Mouse (Mus musculus) gastrocnemius, adult 8-10 months (tissue): ENCODE data around the gene Rab33a. TPM values are rescaled to one million over a fixed set of nuclear protein-coding genes. Genes with fewer than 3 reads are reported as not detected.

Experiments
- DNase-seq, 2 experiments: peaks; one replicate each; pipeline ENCODE4 v3.0.0; 2022; ENCODE audit warnings: low spot score in 2 of 2
- total RNA-seq, 4 experiments: library from RNA; stranded (reverse); gene quantifications; 2 replicates each; pipeline ENCODE4 v1.2.4; 2022

Rab33a gene
- not detected for total RNA-seq

DNA sequence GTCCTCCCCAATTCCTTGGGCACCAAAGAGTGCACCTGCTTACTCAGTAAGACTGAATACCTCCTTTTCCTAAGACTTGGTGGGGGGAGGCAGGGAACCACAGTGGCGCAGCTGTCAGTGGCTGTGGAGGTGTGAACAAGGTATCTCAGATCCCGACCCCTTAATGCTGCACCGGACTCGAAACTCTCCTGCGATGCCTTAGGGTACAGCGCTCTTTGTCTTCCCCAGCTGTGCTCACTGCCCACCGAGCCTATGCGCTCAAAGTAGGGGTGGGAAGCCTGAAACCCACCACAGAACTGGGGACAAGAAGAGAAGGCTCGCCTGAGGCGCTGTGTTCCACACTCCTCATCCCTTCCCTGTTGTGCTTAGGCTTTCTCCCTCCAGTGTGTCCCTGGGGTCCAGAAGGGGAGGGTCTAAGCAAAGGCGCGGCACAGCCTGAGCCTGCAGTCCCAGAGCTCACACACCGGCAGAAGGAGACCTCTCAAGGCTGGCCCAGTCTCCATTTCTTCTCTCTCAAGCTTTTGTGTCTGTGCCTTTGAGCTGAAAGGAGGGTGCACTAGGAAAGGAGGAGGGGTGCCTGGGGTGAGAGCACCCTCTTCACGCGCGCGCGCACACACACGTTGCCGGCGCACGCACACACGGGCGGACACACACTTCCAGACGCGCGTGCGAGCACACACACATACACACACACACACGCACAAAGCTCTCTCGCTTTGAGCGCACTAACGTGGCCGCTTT is at the start of gene Rab33a:
Rab33a (plus strand) TSS at position 478 of the 741 bp plus-strand sequence.
- DNase-seq = no peak

DNA sequence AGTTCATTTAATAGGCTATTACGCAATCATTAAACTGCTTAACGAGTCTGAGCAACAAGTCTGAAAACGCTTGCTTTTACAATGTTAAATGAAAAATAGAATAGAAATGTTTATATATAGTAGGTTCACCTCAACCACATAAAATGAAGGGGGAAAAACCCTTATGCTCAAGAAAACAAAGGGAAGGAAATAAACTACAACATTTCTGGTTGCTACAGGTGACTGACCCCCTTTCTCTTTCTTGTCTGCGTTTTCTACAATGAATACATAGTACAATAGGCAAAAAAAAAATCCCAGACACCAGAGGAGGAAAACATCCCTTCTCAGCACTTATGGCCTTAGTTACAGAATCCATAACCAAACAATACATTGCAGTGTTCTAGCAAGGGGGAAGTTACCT is 38.0 kb upstream of the Rab33a start:
- DNase-seq = no peak

- no peak for DNase-seq
These were observed 37.4 kb upstream of the Rab33a start for GRCm38 (mm10) chrX:48481687-48482086.

- no peak for DNase-seq
These were observed 25.3 kb upstream of the Rab33a start for GRCm38 (mm10) chrX:48493763-48494162.

DNA sequence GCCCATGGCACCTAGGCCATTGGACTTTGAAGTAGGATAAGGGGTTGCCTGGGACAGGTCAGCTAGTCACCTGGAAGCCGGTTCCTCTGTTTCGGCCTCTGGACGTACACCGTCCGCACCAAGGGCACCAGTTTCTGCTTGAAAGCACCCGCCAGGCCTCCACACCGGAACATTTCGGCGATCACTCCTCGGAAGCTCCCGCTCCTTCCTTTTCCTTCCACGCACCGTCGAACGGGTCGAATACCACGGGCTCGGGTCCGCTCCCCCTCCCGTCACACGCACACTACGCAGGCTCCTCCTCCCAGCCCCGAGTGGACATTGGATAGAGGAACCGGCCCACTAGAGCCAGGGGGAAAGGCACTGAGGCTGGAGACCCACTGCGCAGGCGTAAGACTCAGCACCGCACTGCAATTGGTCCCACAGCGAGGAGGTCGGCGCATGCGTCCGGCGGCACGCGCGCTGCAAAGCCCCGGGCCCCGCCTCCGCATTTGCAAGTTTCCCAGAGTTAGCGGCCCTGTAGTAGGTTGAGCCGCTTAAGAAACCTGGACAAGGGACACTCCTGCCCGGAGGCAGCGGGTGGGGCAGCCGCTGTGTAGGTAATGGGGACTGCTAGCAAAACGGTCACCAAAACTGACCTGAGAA is 5.8 kb upstream of the Rab33a start, which contains the start of gene Aifm1:
Aifm1 (minus strand) TSS at position 398 of the 642 bp plus-strand sequence.
- peak; percentile 84 to 89 for DNase-seq

DNA sequence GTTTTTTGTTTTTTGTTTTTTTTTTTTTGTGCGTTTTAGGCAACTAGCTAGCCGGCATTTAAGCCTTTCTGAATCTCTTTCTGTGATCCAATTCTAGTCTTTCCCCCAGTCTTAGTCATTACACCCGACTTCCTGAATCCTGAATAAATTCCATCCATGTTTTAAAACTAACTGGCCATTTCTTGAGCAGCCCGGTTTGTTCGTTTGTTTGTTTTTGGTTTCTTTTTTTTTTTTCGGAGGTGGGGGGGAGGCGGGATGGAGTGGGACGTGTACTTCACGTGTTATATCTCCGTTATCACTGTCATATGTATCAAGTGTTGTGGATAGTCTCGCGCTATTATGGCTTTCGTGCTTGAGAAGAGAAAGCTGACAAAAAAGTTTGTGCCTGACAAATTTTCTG is 5.3 kb upstream of the Rab33a start:
- no peak for DNase-seq

GRCm38 (mm10) chrX:48518211-48518807 is 776 bp upstream of the Rab33a start:
- DNase-seq = no peak

DNA sequence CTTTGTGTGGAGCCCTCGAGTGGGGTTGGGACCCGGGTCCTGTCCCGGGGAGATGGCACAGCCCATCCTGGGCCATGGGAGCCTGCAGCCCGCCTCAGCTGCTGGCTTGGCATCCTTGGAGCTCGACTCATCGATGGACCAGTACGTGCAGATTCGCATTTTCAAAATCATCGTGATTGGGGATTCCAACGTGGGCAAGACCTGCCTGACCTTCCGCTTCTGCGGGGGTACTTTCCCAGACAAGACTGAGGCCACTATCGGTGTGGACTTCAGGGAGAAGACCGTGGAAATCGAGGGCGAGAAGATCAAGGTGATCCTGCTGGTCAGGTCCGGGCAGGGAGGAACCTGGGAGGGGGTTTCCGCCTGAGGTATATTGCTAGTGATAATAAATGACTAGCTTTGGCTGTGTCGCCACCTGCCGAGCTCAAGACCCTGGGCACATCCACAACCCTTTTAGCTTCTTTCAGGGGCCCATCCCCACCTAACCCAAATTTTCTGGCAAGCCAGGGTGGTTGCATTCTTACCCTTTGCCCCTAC is 532 bp downstream of the Rab33a start:
- DNase-seq = no peak

DNA sequence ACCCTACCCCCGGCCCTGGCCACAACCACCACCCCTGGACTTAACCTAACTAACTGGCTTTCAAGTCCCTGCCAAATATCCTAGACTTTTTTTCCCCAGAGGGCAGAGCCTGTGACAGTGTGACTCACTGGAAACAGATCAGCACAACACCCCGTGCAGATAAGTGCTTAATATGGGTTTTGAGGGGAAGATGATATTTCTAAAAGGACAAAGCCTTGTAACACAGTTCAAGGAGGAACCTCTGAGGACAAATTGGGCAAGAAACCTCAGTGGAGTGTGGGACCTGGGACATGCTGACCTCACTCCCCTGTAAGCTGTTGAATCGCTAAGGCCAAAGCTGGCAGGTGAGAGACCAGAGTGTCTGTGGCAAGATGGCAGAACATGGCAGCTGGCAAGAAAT is 2.6 kb downstream of the Rab33a start:
- DNase-seq = no peak

GRCm38 (mm10) chrX:48523512-48523911 is 4.4 kb downstream of the Rab33a start:
- no peak for DNase-seq

GRCm38 (mm10) chrX:48525332-48525731 is 6.2 kb downstream of the Rab33a start:
- DNase-seq = no peak

GRCm38 (mm10) chrX:48525866-48526265 is 6.8 kb downstream of the Rab33a start:
- DNase-seq = no peak

- no peak for DNase-seq
These were observed 7.3 kb downstream of the Rab33a start for GRCm38 (mm10) chrX:48526435-48526834.

- DNase-seq = peak; percentile 32 to 38
These were observed 13.1 kb downstream of the Rab33a start for GRCm38 (mm10) chrX:48532175-48532574.

Other genes with a start within 250 kb of the Rab33a start
- gene Bcorl1, start 177.9 kb upstream of the Rab33a start, total RNA-seq = 1 to 10 TPM; 6.2 to 9.3 (median 8.0) TPM
- 1 to 10 TPM in 2 of 4 experiments, under 1 TPM in 2; 0.70 to 1.9 (median 1.1) TPM for gene Elf4, start 56.2 kb upstream of the Rab33a start, total RNA-seq
- 10 to 100 TPM; 34.4 to 42.4 (median 40.0) TPM for gene Aifm1, start 5.7 kb upstream of the Rab33a start, total RNA-seq
- 1 to 10 TPM; 3.6 to 5.5 (median 3.9) TPM for gene Zfp280c, start 75.2 kb downstream of the Rab33a start, total RNA-seq
- 1 to 10 TPM; 1.1 to 2.1 (median 1.9) TPM for gene Slc25a14, start 104.1 kb downstream of the Rab33a start, total RNA-seq
- gene Gpr119, start 155.2 kb downstream of the Rab33a start, total RNA-seq = under 1 TPM in 1 of 4 experiments, not detected in 3; 0.24 TPM
- 1 to 10 TPM in 3 of 4 experiments, under 1 TPM in 1; 0.73 to 2.1 (median 1.4) TPM for gene Rbmx2, start 175.7 kb downstream of the Rab33a start, total RNA-seq